Mouse (Mus musculus) small intestine, adult 2 months (tissue): ENCODE results near the gene Nt5c3b. TPM values are rescaled to one million over a fixed set of nuclear protein-coding genes. Genes with fewer than 3 reads are reported as not detected.
A peak's percentile ranks its signal among the peaks of the same experiment; 100 is the strongest.

Experiments used
- H3K27ac ChIP-seq: fragments of 200-500 bp; 2 replicates; pipeline ENCODE4 v1.5.1; 2012; ENCODE audit warnings: low read depth, low read length, control low read depth, inconsistent platforms; ENCODE audit not compliant: insufficient read depth
- H3K27me3 ChIP-seq: fragments of 200-500 bp; 2 replicates; pipeline ENCODE4 v1.6.1; 2012; ENCODE audit warnings: mild to moderate bottlenecking, moderate library complexity, low read length, inconsistent platforms; ENCODE audit not compliant: control insufficient read depth, insufficient read depth
- H3K36me3 ChIP-seq: fragments of 200-500 bp; 2 replicates; pipeline ENCODE4 v1.6.1; 2012; ENCODE audit warnings: mild to moderate bottlenecking, low read length, control low read depth, inconsistent platforms; ENCODE audit not compliant: control insufficient read depth, insufficient read depth
- H3K4me1 ChIP-seq: fragments of 200-500 bp; 2 replicates; pipeline ENCODE4 v1.6.1; 2012; ENCODE audit warnings: low read length, inconsistent platforms, mixed read lengths; ENCODE audit not compliant: control insufficient read depth, insufficient read depth, insufficient read length
- H3K4me3 ChIP-seq: fragments of 200-500 bp; 2 replicates; pipeline ENCODE4 v1.5.1; 2012; ENCODE audit warnings: low read depth, mild to moderate bottlenecking, control low read depth, inconsistent platforms, low read length, moderate library complexity
- CTCF ChIP-seq: fragments of 200-500 bp; IDR thresholded peaks from 2 replicates; pipeline ENCODE4 v1.5.1; 2012; ENCODE audit warnings: low read depth, mild to moderate bottlenecking, control low read depth, inconsistent platforms, low read length, moderate library complexity, mixed read lengths; ENCODE audit not compliant: insufficient replicate concordance, insufficient read length; ENCODE audit errors: extremely low read depth
- POLR2A ChIP-seq: fragments of 200-500 bp; IDR thresholded peaks from 2 replicates; pipeline ENCODE4 v1.6.1; 2012; ENCODE audit warnings: low read depth, mild to moderate bottlenecking, control low read depth, inconsistent platforms, low read length, moderate library complexity
- WGBS: fragments of 180-500 bp; shearing (Covaris S2); methylation state at CpG from one replicate; pipeline ENCODE4 v1.1.7; 2018; 5-methylcytosine and 5-hydroxymethylcytosine counted together
- polyA plus RNA-seq: library from polyadenylated mRNA; depleted of rRNA; stranded (reverse); fragments of >200 nt; gene quantifications from 2 replicates; pipeline ENCODE4 v1.2.3, GENCODE M21; 2012

Nt5c3b gene
- polyA plus RNA-seq, 1 experiment: 8.4 TPM

DNA sequence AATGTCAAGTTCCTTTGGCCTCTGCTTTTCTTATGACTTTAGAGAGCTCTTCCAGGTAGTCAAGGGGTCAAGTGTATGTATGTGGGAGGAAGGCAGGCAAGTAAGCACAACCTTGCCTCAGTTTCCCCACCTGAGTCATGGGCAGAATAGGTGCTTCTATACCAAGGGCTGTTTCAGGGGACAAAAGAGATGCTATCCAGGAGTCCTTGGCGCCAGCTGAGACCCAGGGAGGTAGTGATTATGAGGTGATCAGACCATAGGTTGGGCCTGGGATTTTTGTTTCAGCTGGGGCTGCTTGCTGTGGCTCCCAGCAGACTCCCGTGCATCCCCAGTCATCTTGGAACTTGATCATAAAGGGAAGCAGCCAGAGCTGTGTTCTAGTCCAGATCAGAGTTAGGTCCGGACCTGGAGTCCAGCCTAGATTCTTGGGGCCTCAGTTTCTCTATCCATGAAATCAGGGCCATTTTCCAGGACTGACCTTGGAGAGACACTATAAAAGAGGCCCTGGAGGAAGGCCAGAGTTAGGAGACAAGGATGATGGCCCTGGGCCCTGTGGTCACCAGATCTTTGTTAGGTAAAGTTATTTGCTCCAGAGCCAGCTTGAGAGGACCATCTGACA is 37.0 kb downstream of the Nt5c3b start:
- H3K4me3 ChIP-seq: no peak overlapping the region
- WGBS: 94% methylated on average over 3 of the region's 3 CpGs
- H3K27me3 ChIP-seq: no peaks in the 10 kb centered on the region
- no peak overlapping the region for H3K27ac ChIP-seq
- peaks cover 21% of the 10 kb centered on the region for H3K4me1 ChIP-seq
- TF ChIP-seq CTCF (no peak), POLR2A (no peak)
- no peaks in the 10 kb centered on the region for H3K36me3 ChIP-seq

DNA sequence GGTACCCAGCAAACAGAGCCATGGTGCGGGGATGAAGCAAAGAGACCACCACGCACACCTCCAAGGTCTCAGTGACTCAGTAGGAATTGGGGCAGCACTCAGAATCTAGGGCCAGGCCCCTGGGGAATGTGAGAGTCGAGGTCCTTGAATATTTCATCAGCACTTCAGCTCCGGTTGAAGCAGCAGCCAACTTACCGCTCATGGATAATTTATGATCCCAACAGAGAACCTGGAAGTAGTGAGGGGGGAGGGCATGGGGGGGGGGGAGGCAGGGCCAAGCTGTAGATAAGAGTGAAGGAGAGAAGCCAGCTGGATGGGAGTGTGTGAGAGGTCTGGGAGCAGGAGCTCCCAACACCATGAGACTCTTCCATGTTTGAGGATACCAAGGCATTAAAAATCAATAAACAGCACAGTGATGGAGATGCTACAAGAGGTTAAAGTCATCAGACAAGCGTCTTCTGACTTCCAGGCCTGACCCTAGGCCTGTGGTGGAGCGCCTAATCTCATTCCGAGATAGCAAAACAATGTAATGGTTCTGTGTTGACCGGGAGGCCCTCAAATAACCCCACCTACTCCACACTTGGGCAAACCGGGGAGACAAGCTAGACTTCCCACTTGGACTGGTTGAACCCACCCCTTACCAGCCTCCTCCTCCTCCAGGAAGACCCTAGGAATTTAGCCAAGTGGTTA is 38.0 kb downstream of the Nt5c3b start:
- H3K27me3 ChIP-seq: no peaks in the 10 kb centered on the region
- H3K4me3 ChIP-seq: no peak overlapping the region
- H3K27ac ChIP-seq: peak overlapping the region; percentile 29; the same call in 1 of the 2 replicates
- TF ChIP-seq POLR2A (no peak), CTCF (no peak)
- peaks cover 21% of the 10 kb centered on the region for H3K4me1 ChIP-seq
- H3K36me3 ChIP-seq: no peaks in the 10 kb centered on the region
- WGBS: 26% methylated on average over 10 of the region's 10 CpGs

DNA sequence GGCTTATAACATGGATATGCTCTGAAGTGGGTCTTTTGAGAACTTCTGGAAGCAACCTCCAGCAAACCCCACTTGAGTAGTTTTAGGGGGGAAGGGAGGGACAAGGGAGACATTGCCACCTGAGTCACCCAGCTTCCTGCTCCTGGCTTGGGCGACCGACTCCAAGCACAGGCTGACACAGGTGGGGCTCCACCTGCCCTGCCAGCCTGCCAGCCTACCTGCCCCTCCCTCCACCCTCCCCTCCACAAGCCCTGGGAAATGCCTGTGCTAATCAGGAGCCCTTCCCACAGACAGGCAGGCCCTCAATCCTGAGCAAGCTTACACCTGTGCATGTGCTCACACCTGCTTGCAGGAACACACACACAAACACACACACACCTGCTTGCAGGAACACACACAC is 38.9 kb downstream of the Nt5c3b start:
- Histone ChIP-seq H3K27ac (peak overlapping the region; percentile 29; the same call in 1 of the 2 replicates), H3K27me3 (no peaks in the 10 kb centered on the region), H3K36me3 (no peaks in the 10 kb centered on the region), H3K4me3 (no peak overlapping the region), H3K4me1 (peaks cover 21% of the 10 kb centered on the region)
- TF ChIP-seq POLR2A (no peak), CTCF (no peak)
- WGBS: 39% methylated on average over 2 of the region's 2 CpGs

DNA sequence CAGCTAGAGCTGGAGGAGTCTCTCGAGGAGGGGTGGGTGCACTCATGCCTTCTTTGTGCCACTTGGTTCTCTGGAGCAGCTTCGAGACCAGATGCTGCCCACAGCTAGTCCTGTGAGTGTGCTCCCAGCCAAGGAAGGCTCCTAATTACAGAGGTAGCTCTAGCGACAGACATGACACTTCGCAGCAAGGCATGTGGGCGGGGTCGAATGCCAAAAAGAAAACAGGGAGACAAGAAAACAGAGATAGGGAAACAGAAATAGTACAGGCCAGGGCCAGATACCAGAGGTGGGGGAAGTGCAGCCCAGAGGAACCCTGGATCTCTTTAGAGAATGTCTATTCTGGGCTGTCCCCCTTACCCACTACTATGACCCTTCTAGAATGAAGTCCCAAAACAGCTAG is 39.4 kb downstream of the Nt5c3b start:
- peaks cover 21% of the 10 kb centered on the region for H3K4me1 ChIP-seq
- no peaks in the 10 kb centered on the region for H3K36me3 ChIP-seq
- 22% methylated on average over 6 of the region's 6 CpGs for WGBS
- H3K27me3 ChIP-seq: no peaks in the 10 kb centered on the region
- H3K27ac ChIP-seq: peak overlapping the region; percentile 28; the same call in 1 of the 2 replicates
- no peak overlapping the region for H3K4me3 ChIP-seq
- no peak for TF ChIP-seq POLR2A
- no peak for TF ChIP-seq CTCF

DNA sequence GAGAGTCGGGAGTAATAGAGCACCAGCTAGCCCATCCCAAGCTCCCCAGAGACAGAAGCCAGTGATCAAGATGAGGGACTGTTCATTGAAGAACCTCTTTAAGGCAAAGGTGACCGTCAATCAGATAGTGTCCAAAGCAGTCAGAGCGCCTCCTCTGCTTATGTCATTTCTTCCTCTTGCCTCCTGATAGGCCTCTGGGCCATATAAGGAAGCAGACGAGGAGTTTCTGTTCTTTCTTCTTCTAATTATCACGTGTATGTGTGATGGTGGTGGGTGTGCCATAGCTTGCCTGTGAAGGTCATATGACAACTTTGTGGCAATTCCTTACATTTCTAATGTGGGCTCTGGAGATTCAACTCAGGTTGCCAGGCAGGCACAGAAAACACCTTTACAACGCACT is 40.8 kb downstream of the Nt5c3b start:
- Histone ChIP-seq H3K27ac (peak overlapping the region; percentile 42), H3K4me1 (peaks cover 21% of the 10 kb centered on the region), H3K36me3 (no peaks in the 10 kb centered on the region), H3K27me3 (no peaks in the 10 kb centered on the region), H3K4me3 (no peak overlapping the region)
- TF ChIP-seq POLR2A: no peak
- TF ChIP-seq CTCF: no peak
- WGBS: 44% methylated on average over 6 of the region's 6 CpGs

DNA sequence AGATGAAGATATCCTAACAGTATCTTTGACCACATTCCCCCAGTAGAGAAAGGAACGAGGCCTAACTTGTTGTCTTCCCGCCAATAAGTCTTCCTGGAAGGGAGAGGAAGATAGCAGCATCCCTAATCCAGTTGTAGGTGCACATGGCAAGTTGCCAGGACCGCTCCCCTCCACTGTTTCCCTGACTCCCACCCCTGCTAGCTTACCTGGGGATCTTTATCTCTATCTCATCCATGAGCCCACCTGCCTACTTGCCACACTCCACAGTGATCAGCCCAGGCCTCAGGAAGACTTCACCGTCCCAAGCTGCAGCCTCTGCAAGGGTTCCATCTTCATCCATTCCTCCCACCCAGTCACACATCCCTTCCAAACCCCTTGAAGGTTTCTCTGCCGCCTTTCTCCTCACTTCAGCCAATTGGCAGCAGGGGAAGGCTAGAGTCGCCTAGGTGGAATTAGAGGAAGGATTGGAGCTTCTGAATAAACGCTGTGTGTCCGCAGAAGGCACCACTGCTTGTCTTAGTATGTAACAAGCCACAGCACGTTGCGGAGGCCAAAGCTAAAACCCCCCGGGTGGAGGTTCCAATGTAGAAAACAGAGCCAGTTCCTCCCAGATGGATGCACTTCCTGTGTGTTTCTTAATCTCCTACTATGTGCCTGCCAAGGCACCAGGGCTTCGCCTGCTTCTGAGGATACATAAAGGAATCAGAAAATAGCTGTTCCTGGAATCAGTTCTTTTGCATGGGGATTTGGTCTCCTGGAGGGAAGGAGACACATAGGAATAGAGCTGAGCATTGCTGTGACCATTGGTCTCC is 41.7 kb downstream of the Nt5c3b start:
- TF ChIP-seq CTCF (no peak), POLR2A (no peak)
- WGBS: 78% methylated on average over 12 of the region's 12 CpGs
- H3K27ac ChIP-seq: no peak overlapping the region

DNA sequence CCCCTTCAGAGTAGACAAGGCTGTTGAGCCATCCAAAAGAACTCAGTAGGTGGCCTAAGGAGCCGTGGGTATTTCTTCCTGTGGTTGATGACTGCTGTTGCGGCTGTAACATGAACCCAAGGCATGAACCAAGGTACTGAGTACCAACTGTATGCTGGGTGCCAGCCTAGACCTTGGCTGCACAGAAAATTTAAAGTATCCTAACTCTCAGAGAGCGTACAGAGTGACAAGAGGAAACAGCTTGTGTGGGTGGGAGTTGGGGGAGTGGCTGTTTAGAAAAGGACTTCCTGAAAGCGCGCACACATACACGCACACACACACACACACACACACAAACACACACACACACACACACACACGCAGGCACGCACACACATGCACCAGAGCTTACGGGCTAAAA is 42.3 kb downstream of the Nt5c3b start:
- Histone ChIP-seq H3K27me3 (no peaks in the 10 kb centered on the region), H3K4me3 (no peak overlapping the region), H3K27ac (no peak overlapping the region), H3K36me3 (peaks cover 3% of the 10 kb centered on the region; the same call in 1 of the 2 replicates), H3K4me1 (peaks cover 31% of the 10 kb centered on the region)
- WGBS: 73% methylated on average over 9 of the region's 9 CpGs
- TF ChIP-seq POLR2A: no peak
- TF ChIP-seq CTCF: no peak

More for the DNA sequence above, 41.7 kb downstream of the Nt5c3b start:
- Histone ChIP-seq H3K36me3 (no peaks in the 10 kb centered on the region), H3K4me1 (peaks cover 25% of the 10 kb centered on the region), H3K27me3 (no peaks in the 10 kb centered on the region), H3K4me3 (no peak overlapping the region)
